8 mouse cellular contexts compared by ENCODE assay signal in genomic region chr9:121247956-121248775, GRCm38 (mm10). TPM values are rescaled to one million over a fixed set of nuclear protein-coding genes. Genes with fewer than 3 reads are reported as not detected.
A peak's percentile ranks its signal among the peaks of the same experiment; 100 is the strongest.
DNase-seq lines count a peak whose midpoint lies in the region; ATAC-seq and TF ChIP-seq lines count a peak whose summit lies in the region.

No protein-coding gene starts in this region.

- TF ChIP-seq POLR2A in kidney, adult 2 months (IDR thresholded peaks at IDR 0.05; ENCODE audit: low read depth, low read length), result no peak

- no peaks in the 10 kb centered on the region for H3K4me1 ChIP-seq in hindbrain, embryonic 10.5 days (replicated peaks)
- no peaks in the 10 kb centered on the region for H3K4me1 ChIP-seq in hindbrain, embryonic 13.5 days (replicated peaks)
- H3K4me1 ChIP-seq in kidney, adult 2 months (ENCODE audit: control insufficient read depth, insufficient read depth, low read length), result no peaks in the 10 kb centered on the region
- H3K4me1 ChIP-seq in limb, embryonic 11.5 days (ENCODE audit: control insufficient read depth, insufficient read depth, low read length), result no peaks in the 10 kb centered on the region
- no peaks in the 10 kb centered on the region for H3K4me1 ChIP-seq in stomach, embryonic 16.5 days (ENCODE audit: control insufficient read depth, insufficient read depth, low read length)

- no peaks in the 10 kb centered on the region for H3K9me3 ChIP-seq in hindbrain, embryonic 10.5 days
- H3K9me3 ChIP-seq in hindbrain, embryonic 13.5 days, result no peaks in the 10 kb centered on the region
- H3K9me3 ChIP-seq in limb, embryonic 11.5 days (ENCODE audit: control insufficient read depth, low read length), result no peaks in the 10 kb centered on the region
- H3K9me3 ChIP-seq in stomach, embryonic 16.5 days (replicated peaks; ENCODE audit: control insufficient read depth, low read length), result no peaks in the 10 kb centered on the region

- no peak overlapping the region for H3K27ac ChIP-seq in hindbrain, embryonic 10.5 days
- H3K27ac ChIP-seq in hindbrain, embryonic 13.5 days, result no peak overlapping the region
- H3K27ac ChIP-seq in kidney, adult 2 months (ENCODE audit: insufficient read depth, low read depth, low read length), result no peak overlapping the region
- H3K27ac ChIP-seq in limb, embryonic 11.5 days (replicated peaks; ENCODE audit: low read depth, low read length), result no peak overlapping the region
- H3K27ac ChIP-seq in stomach, embryonic 16.5 days (ENCODE audit: low read length), result no peak overlapping the region

- no peaks in the 10 kb centered on the region for H3K27me3 ChIP-seq in hindbrain, embryonic 10.5 days (ENCODE audit: insufficient read depth, poor library complexity, severe bottlenecking)
- no peaks in the 10 kb centered on the region for H3K27me3 ChIP-seq in hindbrain, embryonic 13.5 days
- no peaks in the 10 kb centered on the region for H3K27me3 ChIP-seq in kidney, adult 2 months (replicated peaks; ENCODE audit: control insufficient read depth, insufficient read depth, low read length)
- no peaks in the 10 kb centered on the region for H3K27me3 ChIP-seq in limb, embryonic 11.5 days (ENCODE audit: control insufficient read depth, insufficient read depth, low read length)
- no peaks in the 10 kb centered on the region for H3K27me3 ChIP-seq in stomach, embryonic 16.5 days (ENCODE audit: control insufficient read depth, insufficient read depth, low read length)

- no peak overlapping the region for H3K4me2 ChIP-seq in hindbrain, embryonic 13.5 days
- no peak overlapping the region for H3K4me2 ChIP-seq in limb, embryonic 11.5 days (ENCODE audit: low read depth, severe bottlenecking)
- H3K4me2 ChIP-seq in stomach, embryonic 16.5 days (ENCODE audit: low read depth, low read length), result no peak overlapping the region

- ATAC-seq in hindbrain, embryonic 13.5 days (ENCODE audit: low FRiP score), result no peak; the same call in 1 of the 2 replicates
- peak; percentile 60; the same call in 1 of the 2 replicates for ATAC-seq in limb, embryonic 11.5 days (ENCODE audit: insufficient number of reproducible peaks, low FRiP score, low TSS enrichment, low read depth)
- ATAC-seq in stomach, embryonic 16.5 days (ENCODE audit: insufficient read depth, low FRiP score), result peak; percentile 17; the same call in 1 of the 2 replicates

- WGBS in hindbrain, embryonic 10.5 days, result 68% methylated on average over 12 of the region's 12 CpGs
- WGBS in hindbrain, embryonic 13.5 days, result 68% methylated on average over 12 of the region's 12 CpGs
- 59% methylated on average over 12 of the region's 12 CpGs for WGBS in kidney, adult 2 months
- WGBS in limb, embryonic 11.5 days, result 63% methylated on average over 12 of the region's 12 CpGs
- WGBS in stomach, embryonic 16.5 days, result 57% methylated on average over 12 of the region's 12 CpGs

- no peak overlapping the region for H3K4me3 ChIP-seq in hindbrain, embryonic 10.5 days
- no peak overlapping the region for H3K4me3 ChIP-seq in hindbrain, embryonic 13.5 days
- H3K4me3 ChIP-seq in kidney, adult 2 months (ENCODE audit: insufficient read depth, low read depth, low read length), result no peak overlapping the region
- no peak overlapping the region for H3K4me3 ChIP-seq in limb, embryonic 11.5 days (ENCODE audit: low read depth, low read length)
- no peak overlapping the region for H3K4me3 ChIP-seq in stomach, embryonic 16.5 days (replicated peaks; ENCODE audit: low read length)

- TF ChIP-seq CTCF in kidney, adult 2 months (conservative IDR thresholded peaks at IDR 0.05; ENCODE audit: insufficient read depth, insufficient read length, low read depth, low read length), result peak; percentile 82

- peak; percentile 83 for DNase-seq in hindbrain, embryonic 10.5 days (ENCODE audit: low spot score)
- DNase-seq in cerebellum, postnatal 36 days, result peak; percentile 83 to 89
- DNase-seq in gastrocnemius, adult 8-10 months (ENCODE audit: low spot score in 2 of 2), result peak; percentile 66 to 68
- DNase-seq in kidney, adult 2 months, result peak; percentile 86
- DNase-seq in limb, embryonic 11.5 days (ENCODE audit: low spot score), result peak; percentile 92
- peak; percentile 65 to 83 for DNase-seq in natural killer cell, adult 2 months (ENCODE audit: low spot score in 2 of 2)

- H3K9ac ChIP-seq in hindbrain, embryonic 13.5 days, result no peak overlapping the region
- H3K9ac ChIP-seq in limb, embryonic 11.5 days (ENCODE audit: low read length), result no peak overlapping the region
- no peak overlapping the region for H3K9ac ChIP-seq in stomach, embryonic 16.5 days (ENCODE audit: low read length)

- peaks cover 9% of the 10 kb centered on the region; the same call in 1 of the 2 replicates for H3K36me3 ChIP-seq in hindbrain, embryonic 10.5 days
- H3K36me3 ChIP-seq in hindbrain, embryonic 13.5 days, result no peaks in the 10 kb centered on the region; the same call in 1 of the 2 replicates
- H3K36me3 ChIP-seq in kidney, adult 2 months (ENCODE audit: control insufficient read depth, insufficient read depth, low read length), result no peaks in the 10 kb centered on the region
- H3K36me3 ChIP-seq in limb, embryonic 11.5 days (ENCODE audit: control insufficient read depth, insufficient read depth, low read length), result no peaks in the 10 kb centered on the region
- H3K36me3 ChIP-seq in stomach, embryonic 16.5 days (ENCODE audit: control insufficient read depth, insufficient read depth, low read length), result no peaks in the 10 kb centered on the region

RNA-seq across cellular contexts. Expression of gene Ulk4, which starts 28.8 kb away (rescaled TPM):
- polyA plus RNA-seq in hindbrain, embryonic 10.5 days (2016; fragmentation: Nextera tagmentation; extraction: Ambion mirVana), result 123 and 131 TPM in 2 replicates
- polyA plus RNA-seq in hindbrain, embryonic 13.5 days (2015; fragmentation: Nextera tagmentation; extraction: Ambion mirVana), result 106 and 109 TPM in 2 replicates
- under 1 TPM in 1 of 4 experiments, not detected in 3; 0.44 TPM for total RNA-seq in gastrocnemius, adult 8-10 months (2022)
- polyA plus RNA-seq in kidney, adult 2 months (2012; rRNA removed), result 1.9 and 4.8 TPM in 2 replicates
- polyA plus RNA-seq in limb, embryonic 11.5 days (2014; fragmentation: Nextera tagmentation; extraction: Ambion mirVana), result 147 and 159 TPM in 2 replicates
- polyA plus RNA-seq in stomach, embryonic 16.5 days (2015; fragmentation: Nextera tagmentation; extraction: Ambion mirVana), result 124 and 156 TPM in 2 replicates

RNA-seq across cellular contexts. Expression of gene Trak1, which starts 49.1 kb away (rescaled TPM):
- 24.1 and 33.1 TPM in 2 replicates for polyA plus RNA-seq in hindbrain, embryonic 10.5 days (2016; fragmentation: Nextera tagmentation; extraction: Ambion mirVana)
- polyA plus RNA-seq in hindbrain, embryonic 13.5 days (2015; fragmentation: Nextera tagmentation; extraction: Ambion mirVana), result 43.0 and 46.2 TPM in 2 replicates
- 100 to 1,000 TPM; 133 to 200 (median 169) TPM for total RNA-seq in gastrocnemius, adult 8-10 months (2022)
- polyA plus RNA-seq in kidney, adult 2 months (2012; rRNA removed), result 65.1 and 65.2 TPM in 2 replicates
- polyA plus RNA-seq in limb, embryonic 11.5 days (2014; fragmentation: Nextera tagmentation; extraction: Ambion mirVana), result 9.3 and 11.7 TPM in 2 replicates
- polyA plus RNA-seq in stomach, embryonic 16.5 days (2015; fragmentation: Nextera tagmentation; extraction: Ambion mirVana), result 24.1 and 25.1 TPM in 2 replicates

Comparison
In these comparisons a context has a peak if more than half of its experiments do, and no peak if none do; other contexts are left out.
1. RNA of gene Ulk4, which starts 28.8 kb away (polyA plus RNA-seq): 147 to 159 TPM in limb, embryonic 11.5 days, 124 to 156 TPM in stomach, embryonic 16.5 days, 123 to 131 TPM in hindbrain, embryonic 10.5 days and 106 to 109 TPM in hindbrain, embryonic 13.5 days; 1.9 to 4.8 TPM in kidney, adult 2 months; every median in the first group is over 10 times any median in the second.
2. Peak in every context shown above with its lines, with median percentiles within 50 percentile points of each other: DNase-seq.